Mouse (Mus musculus): ENCODE results near the gene Vmn2r32. TPM values are rescaled to one million over a fixed set of nuclear protein-coding genes. Genes with fewer than 3 reads are reported as not detected.
"Not testable (repeated sequence)": the region's sequence is repeated elsewhere in the genome, so short reads cannot be mapped to it uniquely, and the experiment has no call there.

The Vmn2r32 gene
- polyA plus RNA-seq (2012; fragmentation: generic; extraction: Trizol) = not detected

DNA sequence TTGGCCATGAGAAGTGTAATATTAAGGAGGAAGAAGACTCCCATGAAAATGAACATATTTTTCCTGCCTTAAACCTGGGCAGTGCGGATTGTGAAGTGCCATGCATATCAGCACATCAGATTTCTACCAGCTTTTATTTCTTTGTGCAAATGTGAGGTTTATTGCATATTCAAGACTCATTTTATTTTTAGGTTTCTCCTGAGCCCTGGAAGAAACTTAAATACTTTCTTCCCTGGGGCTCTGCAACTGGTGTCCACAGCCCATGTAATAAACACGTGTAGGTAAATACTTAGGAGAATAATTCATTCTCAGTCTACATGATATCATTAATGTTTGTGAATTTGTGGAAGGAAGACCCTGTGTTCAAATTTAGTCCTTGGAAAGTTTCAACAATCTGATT lies at the start of gene Vmn2r32:
Vmn2r32 (minus strand) TSS at position 101 of the 400 bp plus-strand sequence.
- H3K4me3 ChIP-seq; H3K27me3 ChIP-seq (ENCODE audit: control insufficient read depth, insufficient read depth, insufficient read length); H3K79me2 ChIP-seq (ENCODE audit: control insufficient read depth, insufficient read depth); H3ac ChIP-seq (ENCODE audit: control insufficient read depth, insufficient read length); H3K36me3 ChIP-seq (ENCODE audit: control insufficient read depth, insufficient read depth); H3K4me2 ChIP-seq (ENCODE audit: low read depth): not testable (repeated sequence)

Other genes starting within 250 kb of the Vmn2r32 start
- gene Vmn2r29, start 232.7 kb downstream of the Vmn2r32 start, polyA plus RNA-seq (2012; fragmentation: generic; extraction: Trizol) = 0.06 TPM
- 0.59 TPM for gene Gm45844, start 201.7 kb downstream of the Vmn2r32 start, polyA plus RNA-seq (2012; fragmentation: generic; extraction: Trizol)
- 15.8 TPM for gene Clcn4, start 179.2 kb downstream of the Vmn2r32 start, polyA plus RNA-seq (2012; fragmentation: generic; extraction: Trizol)
- not detected for gene Vmn2r30, start 142.4 kb downstream of the Vmn2r32 start, polyA plus RNA-seq (2012; fragmentation: generic; extraction: Trizol)
- gene Gm45783, start 105.4 kb downstream of the Vmn2r32 start, polyA plus RNA-seq (2012; fragmentation: generic; extraction: Trizol) = not detected
- not detected for gene Vmn2r31, start 80.3 kb downstream of the Vmn2r32 start, polyA plus RNA-seq (2012; fragmentation: generic; extraction: Trizol)
- gene Vmn2r33, start 86.8 kb upstream of the Vmn2r32 start, polyA plus RNA-seq (2012; fragmentation: generic; extraction: Trizol) = not detected
- not detected for gene Vmn2r34, start 209.5 kb upstream of the Vmn2r32 start, polyA plus RNA-seq (2012; fragmentation: generic; extraction: Trizol)